Mouse (Mus musculus) limb, embryonic 13.5 days (tissue): ENCODE measurements around the gene Gtf2h1. TPM values are rescaled to one million over a fixed set of nuclear protein-coding genes. Genes with fewer than 3 reads are reported as not detected.

Experiments
- ATAC-seq: fragments of 200-750 bp; cut with Nextera tagmentation; 2 replicates; pipeline ENCODE4 v1.8.0; 2017; ENCODE audit warnings: low read depth, moderate number of reproducible peaks, moderate TSS enrichment; ENCODE audit not compliant: low FRiP score
- H3K27ac ChIP-seq: fragments of 300-500 bp; sonication (generic); 2 replicates; pipeline ENCODE4 v1.5.1; 2015; ENCODE audit warnings: inconsistent platforms, mild to moderate bottlenecking, moderate library complexity
- H3K27me3 ChIP-seq: fragments of 300-500 bp; sonication (generic); 2 replicates; pipeline ENCODE4 v1.6.1; 2015; ENCODE audit warnings: mild to moderate bottlenecking, inconsistent platforms
- H3K36me3 ChIP-seq: fragments of 300-500 bp; sonication (generic); 2 replicates; pipeline ENCODE4 v1.6.1; 2015; ENCODE audit warnings: inconsistent platforms, mild to moderate bottlenecking, moderate library complexity
- H3K4me1 ChIP-seq: fragments of 300-500 bp; sonication (generic); 2 replicates; pipeline ENCODE4 v1.6.1; 2015; ENCODE audit warnings: inconsistent platforms
- H3K4me2 ChIP-seq: fragments of 300-500 bp; sonication (generic); replicated peaks from 2 replicates; pipeline ENCODE4 v1.6.1; 2015; ENCODE audit warnings: inconsistent platforms, mild to moderate bottlenecking, moderate library complexity
- H3K4me3 ChIP-seq: fragments of 300-500 bp; sonication (generic); 2 replicates; pipeline ENCODE4 v1.5.1; 2015; ENCODE audit warnings: moderate library complexity, mild to moderate bottlenecking, inconsistent platforms
- H3K9ac ChIP-seq: fragments of 300-500 bp; sonication (generic); 2 replicates; pipeline ENCODE4 v1.6.1; 2015; ENCODE audit warnings: mild to moderate bottlenecking, inconsistent platforms
- H3K9me3 ChIP-seq: fragments of 300-500 bp; sonication (generic); 2 replicates; pipeline ENCODE4 v1.6.1; 2016; ENCODE audit warnings: inconsistent platforms
- WGBS: fragments of 180-500 bp; shearing (Covaris S2); methylation state at CpG from one replicate; pipeline ENCODE4 v1.1.7; 2015; 5-methylcytosine and 5-hydroxymethylcytosine counted together
- polyA plus RNA-seq: library from polyadenylated mRNA; unstranded; fragments of >200 nt; fragmentation: Nextera tagmentation; extraction: Ambion mirVana; gene quantifications from 2 replicates; pipeline ENCODE4 v1.2.1, GENCODE M21; 2015

Gene Gtf2h1
- polyA plus RNA-seq, 1 experiment from 2014 or later = 56.3 TPM

- Histone ChIP-seq H3K4me1 (peaks cover 32% of the 10 kb centered on the region), H3K27me3 (peaks cover 9% of the 10 kb centered on the region), H3K4me3 (no peak overlapping the region), H3K4me2 (no peak overlapping the region), H3K9ac (no peak overlapping the region), H3K27ac (no peak overlapping the region), H3K36me3 (peaks cover 11% of the 10 kb centered on the region), H3K9me3 (no peaks in the 10 kb centered on the region)
- 83% methylated on average over 4 of the region's 4 CpGs for WGBS
- no peak for ATAC-seq
Observed at GRCm38 (mm10) chr7:46843576-46843975, 47.7 kb downstream of the Gtf2h1 start.

- H3K4me2 ChIP-seq = peak overlapping the region; percentile 86
- under 1% methylated on average over 51 of the region's 51 CpGs for WGBS
- H3K36me3 ChIP-seq = peaks cover 29% of the 10 kb centered on the region
- peak; percentile 92 for ATAC-seq
- peaks cover 9% of the 10 kb centered on the region for H3K27me3 ChIP-seq
- no peaks in the 10 kb centered on the region for H3K9me3 ChIP-seq
- peak overlapping the region; percentile 97 for H3K27ac ChIP-seq
- H3K4me3 ChIP-seq = peak overlapping the region; percentile 89
- peaks cover 21% of the 10 kb centered on the region for H3K4me1 ChIP-seq
- peak overlapping the region; percentile 96 for H3K9ac ChIP-seq
Observed at GRCm38 (mm10) chr7:46845211-46845977, 49.5 kb downstream of the Gtf2h1 start.

DNA sequence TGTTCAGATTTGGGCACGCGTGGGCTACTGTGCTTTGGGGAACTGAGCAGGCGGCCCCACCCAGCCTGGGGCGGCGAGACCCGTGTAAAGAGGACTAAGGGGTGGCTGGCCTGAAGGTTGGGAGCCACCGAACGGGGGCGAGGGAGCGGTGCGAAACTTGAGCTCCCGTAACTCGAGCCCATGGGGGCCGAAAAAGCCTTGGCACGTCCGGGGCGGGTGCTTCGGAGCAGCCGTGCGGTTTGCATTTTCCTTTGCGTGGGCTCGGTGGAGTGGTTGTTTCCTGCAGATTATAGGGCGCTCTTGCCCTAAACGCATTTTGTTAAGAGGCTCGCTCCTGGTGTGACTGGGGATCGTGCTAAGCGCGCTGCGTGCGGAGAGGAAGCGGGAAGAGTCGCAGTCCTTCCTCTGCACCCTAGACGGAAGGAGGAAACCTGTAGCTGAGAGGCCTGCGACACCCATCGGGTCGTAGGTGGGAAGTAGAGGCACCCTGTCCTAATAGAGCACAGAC, 50.1 kb downstream of the Gtf2h1 start:
- Histone ChIP-seq H3K36me3 (peaks cover 35% of the 10 kb centered on the region), H3K27me3 (peaks cover 5% of the 10 kb centered on the region), H3K4me2 (peak overlapping the region; percentile 86), H3K4me1 (peaks cover 21% of the 10 kb centered on the region), H3K4me3 (peak overlapping the region; percentile 89), H3K9me3 (no peaks in the 10 kb centered on the region), H3K9ac (peak overlapping the region; percentile 96), H3K27ac (peak overlapping the region; percentile 97)
- ATAC-seq = peak; percentile 61
- under 1% methylated on average over 36 of the region's 36 CpGs for WGBS

GRCm38 (mm10) chr7:46846486-46847244, 50.8 kb downstream of the Gtf2h1 start:
- Histone ChIP-seq H3K4me1 (peaks cover 21% of the 10 kb centered on the region), H3K4me3 (peak overlapping the region; percentile 89), H3K9me3 (no peaks in the 10 kb centered on the region), H3K27ac (peak overlapping the region; percentile 97), H3K9ac (peak overlapping the region; percentile 96), H3K36me3 (peaks cover 41% of the 10 kb centered on the region), H3K27me3 (no peaks in the 10 kb centered on the region; the same call in 1 of the 2 replicates), H3K4me2 (peak overlapping the region; percentile 86)
- WGBS = 2% methylated on average over 28 of the region's 28 CpGs
- ATAC-seq = peak; percentile 49

DNA sequence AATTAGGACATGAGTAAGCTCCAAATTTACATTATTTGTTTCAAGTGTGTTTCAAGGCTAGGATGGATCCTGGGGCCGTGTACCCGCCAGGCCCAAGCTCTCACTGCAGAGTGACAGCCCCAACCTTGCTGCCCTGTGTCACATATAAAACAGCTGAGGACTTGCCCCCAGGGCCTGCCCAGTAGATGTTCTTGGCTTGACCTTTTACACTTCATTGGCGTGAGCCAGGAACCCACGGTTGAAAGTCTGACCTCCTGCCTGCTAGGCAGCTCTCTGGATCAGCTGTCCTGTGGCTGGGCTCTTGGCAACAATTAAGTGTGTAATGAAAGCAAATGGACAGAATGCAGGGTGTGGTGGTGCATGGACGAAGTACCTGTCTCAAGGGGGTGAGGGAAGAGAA, 53.4 kb downstream of the Gtf2h1 start:
- no peak overlapping the region for H3K27ac ChIP-seq
- WGBS = 78% methylated on average over 5 of the region's 5 CpGs
- no peak for ATAC-seq
- H3K36me3 ChIP-seq = peaks cover 67% of the 10 kb centered on the region
- H3K4me2 ChIP-seq = no peak overlapping the region
- H3K4me3 ChIP-seq = no peak overlapping the region
- H3K9me3 ChIP-seq = no peaks in the 10 kb centered on the region
- no peaks in the 10 kb centered on the region for H3K27me3 ChIP-seq
- H3K9ac ChIP-seq = no peak overlapping the region
- H3K4me1 ChIP-seq = peaks cover 21% of the 10 kb centered on the region

- Histone ChIP-seq H3K27ac (no peak overlapping the region), H3K36me3 (peaks cover 85% of the 10 kb centered on the region), H3K4me3 (no peak overlapping the region), H3K9ac (no peak overlapping the region), H3K27me3 (no peaks in the 10 kb centered on the region), H3K9me3 (no peaks in the 10 kb centered on the region), H3K4me1 (peaks cover 13% of the 10 kb centered on the region; the same call in 1 of the 2 replicates), H3K4me2 (no peak overlapping the region)
- WGBS = 86% methylated on average over 7 of the region's 7 CpGs
- ATAC-seq = no peak
Observed at GRCm38 (mm10) chr7:46851026-46851425, 55.1 kb downstream of the Gtf2h1 start.

- H3K36me3 ChIP-seq = peaks cover 88% of the 10 kb centered on the region
- 85% methylated on average over 1 of the region's 1 CpGs for WGBS
- no peak overlapping the region for H3K4me2 ChIP-seq
- no peaks in the 10 kb centered on the region for H3K27me3 ChIP-seq
- H3K27ac ChIP-seq = no peak overlapping the region
- H3K9ac ChIP-seq = no peak overlapping the region
- no peak for ATAC-seq
- H3K4me3 ChIP-seq = no peak overlapping the region
- no peaks in the 10 kb centered on the region for H3K9me3 ChIP-seq
- peaks cover 2% of the 10 kb centered on the region; the same call in 1 of the 2 replicates for H3K4me1 ChIP-seq
Observed at GRCm38 (mm10) chr7:46852666-46853065, 56.8 kb downstream of the Gtf2h1 start.

DNA sequence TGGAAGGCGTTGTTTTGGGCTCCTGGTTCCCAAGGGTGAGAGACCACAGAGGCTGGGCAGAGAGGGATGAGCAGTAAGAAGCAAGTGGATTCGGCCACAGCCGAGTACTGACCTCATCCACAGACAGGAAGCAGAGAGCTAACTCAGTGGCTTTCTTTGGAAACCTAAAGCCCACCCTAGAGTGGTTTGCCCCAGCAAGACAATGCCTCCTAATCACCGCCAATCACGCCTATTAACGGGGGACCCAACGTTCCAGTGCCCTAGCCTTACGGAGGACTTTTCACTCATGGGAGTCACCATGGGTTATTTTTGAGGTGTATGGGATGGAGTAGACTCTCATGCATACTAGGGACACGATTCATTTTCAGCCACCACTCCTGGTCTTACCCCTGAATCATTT, 57.5 kb downstream of the Gtf2h1 start:
- Histone ChIP-seq H3K27ac (no peak overlapping the region), H3K36me3 (peaks cover 82% of the 10 kb centered on the region), H3K9ac (no peak overlapping the region), H3K9me3 (no peaks in the 10 kb centered on the region), H3K4me2 (no peak overlapping the region), H3K4me1 (no peaks in the 10 kb centered on the region), H3K27me3 (no peaks in the 10 kb centered on the region), H3K4me3 (no peak overlapping the region)
- WGBS = 88% methylated on average over 9 of the region's 9 CpGs
- ATAC-seq = no peak

GRCm38 (mm10) chr7:46855866-46856560, 60.1 kb downstream of the Gtf2h1 start:
- peaks cover 56% of the 10 kb centered on the region for H3K36me3 ChIP-seq
- no peak for ATAC-seq

DNA sequence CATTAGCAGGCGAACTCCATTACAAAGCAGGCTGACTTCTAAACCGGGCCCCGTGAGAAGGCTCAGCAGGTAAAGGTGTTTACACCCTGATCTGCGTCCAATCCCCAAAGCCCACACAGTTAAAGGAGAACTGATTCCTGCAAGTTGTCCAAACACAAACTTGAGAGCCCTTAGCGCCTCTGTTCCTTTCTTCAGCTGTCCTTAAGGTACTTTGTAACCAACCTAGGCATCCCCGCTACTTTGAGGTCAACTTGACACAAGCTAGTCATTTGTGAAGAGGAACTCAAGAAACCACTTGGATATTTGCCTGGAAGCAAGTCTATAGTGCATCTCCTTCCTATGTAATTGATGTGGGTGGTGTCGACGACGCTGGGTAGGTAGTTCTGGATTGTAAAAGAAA, 61.5 kb downstream of the Gtf2h1 start:
- no peak overlapping the region for H3K4me3 ChIP-seq
- H3K27ac ChIP-seq = no peak overlapping the region
- no peaks in the 10 kb centered on the region for H3K9me3 ChIP-seq
- 78% methylated on average over 9 of the region's 9 CpGs for WGBS
- H3K4me2 ChIP-seq = no peak overlapping the region
- H3K27me3 ChIP-seq = no peaks in the 10 kb centered on the region
- H3K4me1 ChIP-seq = no peaks in the 10 kb centered on the region
- peaks cover 42% of the 10 kb centered on the region for H3K36me3 ChIP-seq
- no peak overlapping the region for H3K9ac ChIP-seq
- no peak for ATAC-seq

More at GRCm38 (mm10) chr7:46855866-46856560, 60.1 kb downstream of the Gtf2h1 start:
- 73% methylated on average over 7 of the region's 7 CpGs for WGBS
- Histone ChIP-seq H3K4me1 (no peaks in the 10 kb centered on the region), H3K9me3 (no peaks in the 10 kb centered on the region), H3K4me3 (no peak overlapping the region), H3K4me2 (no peak overlapping the region), H3K27ac (no peak overlapping the region), H3K27me3 (no peaks in the 10 kb centered on the region), H3K9ac (no peak overlapping the region)

DNA sequence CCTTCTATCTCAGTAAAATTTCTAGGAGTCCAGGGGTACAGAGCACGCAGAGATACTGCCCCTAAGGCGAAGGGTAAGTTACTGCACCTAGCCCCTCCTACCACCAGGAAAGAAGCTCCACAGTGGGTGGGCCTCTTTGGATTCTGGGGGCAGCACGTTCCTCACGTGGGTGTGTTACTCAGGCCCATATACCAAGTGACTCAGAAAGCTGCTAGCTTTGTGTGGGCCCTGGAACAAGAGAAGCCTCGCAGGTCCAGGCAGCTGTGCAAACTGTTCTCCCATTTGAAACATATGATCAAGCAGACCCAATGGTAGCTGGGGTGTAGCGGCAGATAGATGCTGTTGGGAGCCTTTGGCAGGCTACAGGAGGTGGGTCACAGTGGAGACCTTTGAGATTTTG, 63.1 kb downstream of the Gtf2h1 start:
- H3K27me3 ChIP-seq = no peaks in the 10 kb centered on the region
- 58% methylated on average over 6 of the region's 6 CpGs for WGBS
- H3K27ac ChIP-seq = no peak overlapping the region
- no peak overlapping the region for H3K9ac ChIP-seq
- no peaks in the 10 kb centered on the region for H3K4me1 ChIP-seq
- H3K4me2 ChIP-seq = no peak overlapping the region
- no peak for ATAC-seq
- H3K36me3 ChIP-seq = peaks cover 26% of the 10 kb centered on the region
- H3K9me3 ChIP-seq = no peaks in the 10 kb centered on the region
- H3K4me3 ChIP-seq = no peak overlapping the region

GRCm38 (mm10) chr7:46860996-46861395, 65.1 kb downstream of the Gtf2h1 start, which contains the start of gene Ldhc:
TSS of gene Ldhc (plus strand) at chr7:46861203.
- Histone ChIP-seq H3K9ac (no peak within 1 kb of the TSS), H3K4me2 (no peak within 1 kb of the TSS), H3K4me1 (no peaks in the 10 kb centered on the region), H3K4me3 (no peak within 1 kb of the TSS), H3K27ac (no peak within 1 kb of the TSS), H3K36me3 (peaks cover 6% of the 10 kb centered on the region), H3K27me3 (no peaks in the 10 kb centered on the region), H3K9me3 (no peaks in the 10 kb centered on the region)
- 33% methylated on average over 10 of the region's 10 CpGs for WGBS
- ATAC-seq = no peak
